In the genomic region with DNA sequence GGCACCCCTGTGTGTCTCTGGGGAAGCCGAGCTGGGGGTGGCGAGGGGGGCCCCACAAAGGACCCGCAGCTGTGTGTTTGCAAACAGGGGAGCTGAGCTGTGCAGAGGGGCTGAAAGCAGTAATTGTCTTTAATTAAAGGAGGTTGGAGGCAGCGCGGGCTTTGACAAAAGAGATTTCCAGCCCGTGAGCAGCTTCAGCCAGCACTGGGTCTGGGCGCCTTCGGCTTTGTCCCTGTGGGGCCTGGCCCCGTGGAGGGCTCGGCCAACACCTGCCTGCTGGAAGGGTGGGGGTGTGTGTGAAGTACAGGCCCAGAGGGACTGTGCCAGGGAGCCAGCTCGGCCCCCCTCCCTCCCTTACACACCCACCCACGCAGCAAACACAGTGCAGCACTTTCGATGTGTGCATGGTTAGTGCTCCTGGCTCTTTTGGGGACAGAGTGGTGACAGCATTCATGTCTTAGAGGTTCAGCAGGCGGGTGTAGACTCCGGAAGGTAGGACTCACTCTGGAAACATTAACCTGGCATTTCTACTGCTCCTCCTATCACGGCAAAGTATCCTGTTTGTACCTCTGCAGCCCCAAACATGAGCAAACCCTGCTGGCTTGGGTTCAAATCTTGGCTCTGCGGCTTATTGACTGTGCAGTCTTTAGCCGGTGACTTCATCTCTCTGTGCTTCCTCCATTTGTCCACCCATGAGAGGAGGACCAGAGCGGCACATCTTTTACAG, we compare ENCODE assay signal across 9 mouse cellular contexts.
A peak's percentile ranks its signal among the peaks of the same experiment; 100 is the strongest.
DNase-seq lines count a peak whose midpoint lies in the region; ATAC-seq lines count a peak whose summit lies in the region.
"Had no signal": no experiment of that assay in that cellular context is flagged by ENCODE, and none has a peak within 500 bp of the region (broad histone marks: within the 10 kb centered on the region; RNA-seq: fewer than 3 reads in every experiment).

No protein-coding gene starts in this region.

- intact Hi-C loops in heart, postnatal 36 days (cut with DNase I), result no loop called here

- H3K9ac ChIP-seq in heart, embryonic 16.5 days (ENCODE audit: low read length), result no peak overlapping the region
- peak overlapping the region; percentile 53 for H3K9ac ChIP-seq in hindbrain, embryonic 16.5 days (ENCODE audit: low read depth, low read length)
- peak overlapping the region; percentile 44 for H3K9ac ChIP-seq in neural tube, embryonic 12.5 days

- no peak for DNase-seq in heart, postnatal 36 days
- DNase-seq in embryonic facial prominence, embryonic 10.5 days (ENCODE audit: low spot score), result peak; percentile 49
- DNase-seq in adrenal gland, adult (ENCODE audit: inconsistent age in 2 of 2, low spot score in 1 of 2), result no peak
- DNase-seq in gastrocnemius, adult 8-10 months (ENCODE audit: low spot score in 2 of 2), result no peak
- no peak for DNase-seq in cerebellum, postnatal 36 days
- DNase-seq: heart, postnatal 14 days had no signal

- 41% methylated on average over 19 of the region's 19 CpGs for WGBS in heart, embryonic 16.5 days
- 16% methylated on average over 19 of the region's 19 CpGs for WGBS in embryonic facial prominence, embryonic 10.5 days
- WGBS in hindbrain, embryonic 16.5 days, result 12% methylated on average over 19 of the region's 19 CpGs
- WGBS in neural tube, embryonic 12.5 days, result 13% methylated on average over 19 of the region's 19 CpGs

- H3K9me3 ChIP-seq in heart, embryonic 16.5 days (replicated peaks; ENCODE audit: control insufficient read depth, low read length), result no peaks in the 10 kb centered on the region
- H3K9me3 ChIP-seq in embryonic facial prominence, embryonic 10.5 days, result no peaks in the 10 kb centered on the region
- H3K9me3 ChIP-seq in hindbrain, embryonic 16.5 days (ENCODE audit: control insufficient read depth, low read length), result no peaks in the 10 kb centered on the region
- no peaks in the 10 kb centered on the region for H3K9me3 ChIP-seq in neural tube, embryonic 12.5 days

- H3K36me3 ChIP-seq in heart, embryonic 16.5 days (ENCODE audit: control insufficient read depth, insufficient read depth), result no peaks in the 10 kb centered on the region
- H3K36me3 ChIP-seq in embryonic facial prominence, embryonic 10.5 days (replicated peaks), result no peaks in the 10 kb centered on the region; the same call in 1 of the 2 replicates
- H3K36me3 ChIP-seq in hindbrain, embryonic 16.5 days (ENCODE audit: control insufficient read depth, insufficient read depth, low read length), result no peaks in the 10 kb centered on the region
- no peaks in the 10 kb centered on the region for H3K36me3 ChIP-seq in neural tube, embryonic 12.5 days

- no peak overlapping the region for H3K4me2 ChIP-seq in heart, embryonic 16.5 days (ENCODE audit: low read depth, low read length)
- peak overlapping the region; percentile 8; the same call in 1 of the 2 replicates for H3K4me2 ChIP-seq in hindbrain, embryonic 16.5 days (ENCODE audit: low read length)
- peak overlapping the region; percentile 41 for H3K4me2 ChIP-seq in neural tube, embryonic 12.5 days (replicated peaks)

- peaks cover 10% of the 10 kb centered on the region for H3K4me1 ChIP-seq in heart, embryonic 16.5 days (ENCODE audit: control insufficient read depth, insufficient read depth, low read length)
- H3K4me1 ChIP-seq in embryonic facial prominence, embryonic 10.5 days, result peaks cover 87% of the 10 kb centered on the region
- H3K4me1 ChIP-seq in hindbrain, embryonic 16.5 days (ENCODE audit: control insufficient read depth, insufficient read depth, low read depth, low read length), result peaks cover 40% of the 10 kb centered on the region
- peaks cover 80% of the 10 kb centered on the region for H3K4me1 ChIP-seq in neural tube, embryonic 12.5 days

- H3K27ac ChIP-seq in heart, embryonic 16.5 days (ENCODE audit: low read length), result no peak overlapping the region; the same call in 1 of the 2 replicates
- H3K27ac ChIP-seq in embryonic facial prominence, embryonic 10.5 days (replicated peaks), result peak overlapping the region; percentile 85
- peak overlapping the region; percentile 58 for H3K27ac ChIP-seq in hindbrain, embryonic 16.5 days (ENCODE audit: low read depth, low read length)
- peak overlapping the region; percentile 93 for H3K27ac ChIP-seq in neural tube, embryonic 12.5 days

- peaks cover 22% of the 10 kb centered on the region for H3K27me3 ChIP-seq in heart, embryonic 16.5 days (ENCODE audit: control insufficient read depth, insufficient read depth, low read length)
- H3K27me3 ChIP-seq in embryonic facial prominence, embryonic 10.5 days (replicated peaks; ENCODE audit: low read depth, poor library complexity, severe bottlenecking), result peaks cover 67% of the 10 kb centered on the region
- no peaks in the 10 kb centered on the region for H3K27me3 ChIP-seq in hindbrain, embryonic 16.5 days (replicated peaks; ENCODE audit: control insufficient read depth, insufficient read depth, low read length)
- H3K27me3 ChIP-seq in neural tube, embryonic 12.5 days (replicated peaks), result no peaks in the 10 kb centered on the region

- ATAC-seq in heart, embryonic 16.5 days (replicated peaks; ENCODE audit: extremely low read depth, insufficient read depth, low FRiP score), result 0 out of 2 replicates have a peak, but pooled peaks have one; percentile 14
- ATAC-seq in hindbrain, embryonic 16.5 days, result peak; percentile 65
- peak; percentile 69 for ATAC-seq in neural tube, embryonic 12.5 days (ENCODE audit: low FRiP score, low read depth)

- H3K4me3 ChIP-seq in heart, embryonic 16.5 days (ENCODE audit: low read length), result no peak overlapping the region
- H3K4me3 ChIP-seq in embryonic facial prominence, embryonic 10.5 days, result peak overlapping the region; percentile 19; the same call in 1 of the 2 replicates
- H3K4me3 ChIP-seq in hindbrain, embryonic 16.5 days (ENCODE audit: low read length), result no peak overlapping the region
- no peak overlapping the region for H3K4me3 ChIP-seq in neural tube, embryonic 12.5 days

Comparison
In these comparisons a context has a peak if more than half of its experiments do, and no peak if none do; other contexts are left out.
1. ATAC-seq: peak in every context shown above with its lines; median percentile 69 in neural tube, embryonic 12.5 days; 65 in hindbrain, embryonic 16.5 days; 14 in heart, embryonic 16.5 days.